Mouse (Mus musculus) embryonic facial prominence, embryonic 12.5 days (tissue): Measurements from ENCODE around the gene Slc1a2. TPM values are rescaled to one million over a fixed set of nuclear protein-coding genes. Genes with fewer than 3 reads are reported as not detected.

Source experiments
- ATAC-seq: fragments of 200-750 bp; cut with Nextera tagmentation; 2 replicates; pipeline ENCODE4 v1.8.0; 2017; ENCODE audit not compliant: insufficient number of reproducible peaks, insufficient read depth, low FRiP score, low TSS enrichment
- H3K27ac ChIP-seq: fragments of 300-500 bp; sonication (generic); 2 replicates; pipeline ENCODE4 v1.5.1; 2016; ENCODE audit warnings: mild to moderate bottlenecking
- H3K27me3 ChIP-seq: fragments of 300-500 bp; sonication (generic); 2 replicates; pipeline ENCODE4 v1.6.1; 2016; ENCODE audit warnings: mild to moderate bottlenecking, moderate library complexity
- H3K36me3 ChIP-seq: fragments of 300-500 bp; sonication (generic); 2 replicates; pipeline ENCODE4 v1.6.1; 2016; ENCODE audit warnings: mild to moderate bottlenecking
- H3K4me1 ChIP-seq: fragments of 300-500 bp; sonication (generic); 2 replicates; pipeline ENCODE4 v1.6.1; 2016
- H3K4me2 ChIP-seq: fragments of 300-500 bp; sonication (generic); replicated peaks from 2 replicates; pipeline ENCODE4 v1.6.1; 2016; ENCODE audit warnings: mild to moderate bottlenecking, moderate library complexity
- H3K4me3 ChIP-seq: fragments of 300-500 bp; sonication (generic); 2 replicates; pipeline ENCODE4 v1.5.1; 2016; ENCODE audit warnings: mild to moderate bottlenecking
- H3K9ac ChIP-seq: fragments of 300-500 bp; sonication (generic); 2 replicates; pipeline ENCODE4 v1.6.1; 2016; ENCODE audit warnings: mild to moderate bottlenecking, moderate library complexity
- H3K9me3 ChIP-seq: fragments of 300-500 bp; sonication (generic); 2 replicates; pipeline ENCODE4 v1.6.1; 2016; ENCODE audit warnings: mild to moderate bottlenecking, moderate library complexity
- WGBS: fragments of 180-500 bp; shearing (Covaris S2); methylation state at CpG from one replicate; pipeline ENCODE4 v1.1.7; 2016; 5-methylcytosine and 5-hydroxymethylcytosine counted together
- polyA plus RNA-seq: library from polyadenylated mRNA; unstranded; fragments of >200 nt; fragmentation: Nextera tagmentation; extraction: Ambion mirVana; gene quantifications from 2 replicates; pipeline ENCODE4 v1.2.1, GENCODE M21; 2016

The Slc1a2 gene
- polyA plus RNA-seq, 1 experiment from 2014 or later = 1.2 TPM

DNA sequence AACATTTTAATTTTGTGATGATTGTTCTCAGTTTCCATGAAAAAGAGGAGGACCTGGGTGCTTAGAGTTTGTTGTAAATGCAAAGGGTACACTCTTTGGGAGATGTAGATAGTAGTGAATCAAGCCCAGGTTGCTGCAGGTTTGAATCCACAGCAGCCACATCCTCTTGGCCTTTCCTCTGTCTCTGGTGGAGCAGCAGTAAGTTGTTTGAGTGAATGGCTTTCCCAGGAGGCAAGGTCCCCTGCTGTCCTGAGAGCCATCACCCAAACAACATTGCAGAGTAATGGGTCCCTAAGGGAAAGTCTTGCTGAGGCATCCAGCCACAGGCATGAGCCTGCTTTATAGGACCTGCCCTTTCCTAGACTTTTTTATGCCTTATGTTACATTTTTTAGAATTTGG is 37.1 kb downstream of the Slc1a2 start:
- ATAC-seq = no peak
- no peaks in the 10 kb centered on the region for H3K36me3 ChIP-seq
- no peak overlapping the region for H3K4me3 ChIP-seq
- no peak overlapping the region for H3K9ac ChIP-seq
- H3K27me3 ChIP-seq = no peaks in the 10 kb centered on the region
- H3K9me3 ChIP-seq = no peaks in the 10 kb centered on the region
- no peak overlapping the region for H3K4me2 ChIP-seq
- H3K27ac ChIP-seq = no peak overlapping the region
- 0 out of 2 replicates have a peak, but pooled peaks cover 3% of the 10 kb centered on the region for H3K4me1 ChIP-seq

- Histone ChIP-seq H3K27me3 (no peaks in the 10 kb centered on the region), H3K9me3 (no peaks in the 10 kb centered on the region), H3K27ac (no peak overlapping the region), H3K36me3 (no peaks in the 10 kb centered on the region), H3K9ac (no peak overlapping the region), H3K4me1 (0 out of 2 replicates have a peak, but pooled peaks cover 3% of the 10 kb centered on the region), H3K4me2 (no peak overlapping the region), H3K4me3 (no peak overlapping the region)
- ATAC-seq = no peak
- 33% methylated on average over 2 of the region's 2 CpGs for WGBS
These were observed 39.3 kb downstream of the Slc1a2 start for GRCm38 (mm10) chr2:102697732-102698131.

- H3K9ac ChIP-seq = no peak overlapping the region
- H3K27me3 ChIP-seq = no peaks in the 10 kb centered on the region
- H3K36me3 ChIP-seq = no peaks in the 10 kb centered on the region
- no peaks in the 10 kb centered on the region for H3K9me3 ChIP-seq
- H3K27ac ChIP-seq = no peak overlapping the region
- WGBS = 90% methylated on average over 7 of the region's 7 CpGs
- ATAC-seq = no peak
- H3K4me3 ChIP-seq = no peak overlapping the region
- no peak overlapping the region for H3K4me2 ChIP-seq
- H3K4me1 ChIP-seq = no peaks in the 10 kb centered on the region
These were observed 41.5 kb downstream of the Slc1a2 start for GRCm38 (mm10) chr2:102699921-102700320.

DNA sequence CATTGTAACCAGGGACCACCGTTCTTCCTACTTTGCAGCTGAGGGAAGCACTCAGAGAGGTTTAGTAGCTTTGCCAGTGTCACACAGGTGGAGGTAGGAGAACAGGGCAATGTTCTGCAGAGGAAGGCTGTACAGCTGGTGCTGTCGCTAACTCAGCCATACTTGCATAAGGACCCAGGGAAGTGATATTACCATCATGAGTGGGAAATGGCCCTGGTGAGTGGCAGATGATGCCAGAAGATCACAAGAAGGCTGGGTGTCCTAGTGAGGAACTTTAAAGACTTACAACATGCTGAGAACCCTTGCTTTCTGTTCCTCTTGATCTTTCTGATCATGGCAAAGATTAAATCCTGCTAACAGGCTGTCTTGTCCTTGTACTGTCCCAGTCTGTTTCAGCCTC is 42.2 kb downstream of the Slc1a2 start:
- 92% methylated on average over 2 of the region's 2 CpGs for WGBS
- no peak overlapping the region for H3K4me2 ChIP-seq
- no peak overlapping the region for H3K9ac ChIP-seq
- no peak for ATAC-seq
- H3K9me3 ChIP-seq = no peaks in the 10 kb centered on the region
- no peaks in the 10 kb centered on the region for H3K36me3 ChIP-seq
- H3K27ac ChIP-seq = no peak overlapping the region
- H3K4me3 ChIP-seq = no peak overlapping the region
- no peaks in the 10 kb centered on the region for H3K27me3 ChIP-seq
- H3K4me1 ChIP-seq = no peaks in the 10 kb centered on the region

DNA sequence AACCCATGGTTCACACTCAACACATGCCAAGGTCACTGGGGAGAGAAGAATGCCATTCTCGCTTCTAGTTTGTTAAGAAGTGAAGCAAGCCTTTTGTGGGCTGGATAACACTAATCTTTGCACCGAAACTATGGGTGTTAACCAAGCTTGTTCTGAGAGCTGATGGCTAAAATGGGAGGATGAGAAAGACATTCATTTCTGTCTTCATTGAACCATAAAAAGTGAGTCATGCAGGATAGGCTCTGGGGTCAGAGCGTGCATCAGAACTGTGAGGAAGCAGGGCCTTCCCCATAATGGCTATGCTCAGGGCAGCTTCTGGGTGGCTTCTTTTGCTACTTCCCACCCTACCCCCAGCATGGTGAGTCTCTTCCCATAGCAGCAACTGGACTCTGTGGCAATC is 42.9 kb downstream of the Slc1a2 start:
- H3K9ac ChIP-seq = no peak overlapping the region
- no peaks in the 10 kb centered on the region for H3K9me3 ChIP-seq
- H3K4me1 ChIP-seq = no peaks in the 10 kb centered on the region
- no peak overlapping the region for H3K4me2 ChIP-seq
- no peak for ATAC-seq
- H3K27me3 ChIP-seq = no peaks in the 10 kb centered on the region
- H3K27ac ChIP-seq = no peak overlapping the region
- H3K4me3 ChIP-seq = no peak overlapping the region
- WGBS = 87% methylated on average over 3 of the region's 3 CpGs
- no peaks in the 10 kb centered on the region for H3K36me3 ChIP-seq

DNA sequence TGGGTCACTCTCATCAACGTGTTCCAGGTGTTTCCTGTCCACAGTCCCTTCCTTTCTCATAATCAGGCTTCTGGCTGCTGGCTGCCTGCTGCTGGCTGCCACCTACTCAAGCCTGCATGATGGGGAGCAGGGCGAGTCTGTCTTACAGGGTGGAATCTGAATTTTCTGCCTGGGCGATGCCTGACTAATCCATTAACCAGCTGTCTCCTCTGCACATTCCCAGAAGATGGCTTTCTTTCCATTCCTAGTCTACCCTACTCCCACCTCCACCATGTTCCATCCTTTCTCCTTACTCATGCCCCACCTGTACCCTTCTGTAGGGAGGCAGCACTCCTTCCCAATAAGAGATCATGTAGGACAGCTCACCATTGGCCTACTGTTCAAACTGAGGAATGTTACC is 45.1 kb downstream of the Slc1a2 start:
- H3K4me1 ChIP-seq = no peaks in the 10 kb centered on the region
- 60% methylated on average over 3 of the region's 3 CpGs for WGBS
- H3K9me3 ChIP-seq = no peaks in the 10 kb centered on the region
- no peak overlapping the region for H3K9ac ChIP-seq
- no peak overlapping the region for H3K27ac ChIP-seq
- no peak overlapping the region for H3K4me3 ChIP-seq
- no peaks in the 10 kb centered on the region for H3K36me3 ChIP-seq
- no peak for ATAC-seq
- H3K27me3 ChIP-seq = no peaks in the 10 kb centered on the region
- H3K4me2 ChIP-seq = no peak overlapping the region

- 59% methylated on average over 1 of the region's 1 CpGs for WGBS
- Histone ChIP-seq H3K36me3 (no peaks in the 10 kb centered on the region), H3K9ac (no peak overlapping the region), H3K4me1 (no peaks in the 10 kb centered on the region), H3K27me3 (no peaks in the 10 kb centered on the region), H3K4me2 (no peak overlapping the region), H3K9me3 (no peaks in the 10 kb centered on the region), H3K4me3 (no peak overlapping the region), H3K27ac (no peak overlapping the region)
- ATAC-seq = no peak
These were observed 46.3 kb downstream of the Slc1a2 start for GRCm38 (mm10) chr2:102704781-102705180.

- WGBS = 79% methylated on average over 5 of the region's 5 CpGs
- no peaks in the 10 kb centered on the region for H3K9me3 ChIP-seq
- no peak overlapping the region for H3K4me3 ChIP-seq
- H3K27ac ChIP-seq = no peak overlapping the region
- H3K36me3 ChIP-seq = no peaks in the 10 kb centered on the region
- no peak for ATAC-seq
- no peaks in the 10 kb centered on the region for H3K27me3 ChIP-seq
- H3K4me1 ChIP-seq = no peaks in the 10 kb centered on the region
- H3K9ac ChIP-seq = no peak overlapping the region
- H3K4me2 ChIP-seq = no peak overlapping the region
These were observed 53.1 kb downstream of the Slc1a2 start for GRCm38 (mm10) chr2:102711511-102711910.

- Histone ChIP-seq H3K36me3 (no peaks in the 10 kb centered on the region), H3K4me3 (no peak overlapping the region), H3K9me3 (no peaks in the 10 kb centered on the region), H3K9ac (no peak overlapping the region), H3K4me2 (no peak overlapping the region), H3K27ac (no peak overlapping the region), H3K27me3 (no peaks in the 10 kb centered on the region), H3K4me1 (no peaks in the 10 kb centered on the region)
- WGBS = 77% methylated on average over 4 of the region's 4 CpGs
- ATAC-seq = no peak
These were observed 53.6 kb downstream of the Slc1a2 start for GRCm38 (mm10) chr2:102712049-102712448.

- Histone ChIP-seq H3K27me3 (no peaks in the 10 kb centered on the region), H3K9me3 (no peaks in the 10 kb centered on the region), H3K4me1 (no peaks in the 10 kb centered on the region), H3K9ac (no peak overlapping the region), H3K4me3 (no peak overlapping the region), H3K4me2 (no peak overlapping the region), H3K27ac (no peak overlapping the region), H3K36me3 (no peaks in the 10 kb centered on the region)
- no peak for ATAC-seq
- 76% methylated on average over 7 of the region's 7 CpGs for WGBS
These were observed 54.5 kb downstream of the Slc1a2 start for GRCm38 (mm10) chr2:102712678-102713628.

- Histone ChIP-seq H3K27ac (no peak overlapping the region), H3K9ac (no peak overlapping the region), H3K4me1 (no peaks in the 10 kb centered on the region), H3K9me3 (no peaks in the 10 kb centered on the region), H3K4me3 (no peak overlapping the region), H3K36me3 (no peaks in the 10 kb centered on the region), H3K27me3 (no peaks in the 10 kb centered on the region), H3K4me2 (no peak overlapping the region)
- 88% methylated on average over 2 of the region's 2 CpGs for WGBS
- ATAC-seq = no peak
These were observed 55.9 kb downstream of the Slc1a2 start for GRCm38 (mm10) chr2:102714320-102714719.

DNA sequence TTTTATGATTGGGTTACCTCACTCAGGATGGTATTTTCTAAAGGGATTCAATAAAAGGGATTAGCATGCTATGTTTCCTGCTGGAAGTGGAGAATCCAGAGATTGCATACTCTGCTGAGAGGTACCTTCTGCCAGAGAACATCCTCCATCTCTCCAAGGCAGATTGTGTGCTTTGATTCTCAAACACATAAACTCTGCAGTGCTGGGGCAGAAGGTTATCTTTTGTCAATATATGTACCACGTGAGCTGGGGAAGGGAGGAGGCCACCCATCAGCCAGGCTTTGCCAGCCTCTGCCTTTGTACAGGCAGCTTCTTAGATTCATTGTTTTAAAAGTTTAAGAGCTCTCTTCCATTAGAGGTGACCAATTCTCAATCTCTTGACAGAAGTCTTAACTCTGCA is 57.3 kb downstream of the Slc1a2 start:
- H3K9ac ChIP-seq = no peak overlapping the region
- no peak for ATAC-seq
- no peaks in the 10 kb centered on the region for H3K9me3 ChIP-seq
- H3K27ac ChIP-seq = no peak overlapping the region
- H3K27me3 ChIP-seq = no peaks in the 10 kb centered on the region
- 44% methylated on average over 1 of the region's 1 CpGs for WGBS
- no peak overlapping the region for H3K4me3 ChIP-seq
- no peak overlapping the region for H3K4me2 ChIP-seq
- no peaks in the 10 kb centered on the region for H3K4me1 ChIP-seq
- no peaks in the 10 kb centered on the region for H3K36me3 ChIP-seq
